Mouse (Mus musculus) kidney, adult 11 months (tissue): ENCODE measurements at regions not wholly inside any gene's neighbourhood (a gene's known extent, or its start where the extent isn't known, plus 50 kb on each side); places are given as distances from the start of the nearest gene placed in this dataset.

Experiments used
- DNase-seq: peaks from one replicate; pipeline ENCODE4 v3.0.0; 2022

GRCm38 (mm10) chr16:24177131-24177530, 188.5 kb upstream of the Bcl6 start:
- no peak for DNase-seq

GRCm38 (mm10) chr16:24176057-24176456, 187.4 kb upstream of the Bcl6 start:
- DNase-seq, result no peak

GRCm38 (mm10) chr16:24175235-24175760, 186.6 kb upstream of the Bcl6 start:
- DNase-seq, result no peak

- no peak for DNase-seq
Observed at GRCm38 (mm10) chr16:24174595-24174994, 185.9 kb upstream of the Bcl6 start.

GRCm38 (mm10) chr16:24173783-24174518, 185.3 kb upstream of the Bcl6 start:
- DNase-seq, result no peak

DNA sequence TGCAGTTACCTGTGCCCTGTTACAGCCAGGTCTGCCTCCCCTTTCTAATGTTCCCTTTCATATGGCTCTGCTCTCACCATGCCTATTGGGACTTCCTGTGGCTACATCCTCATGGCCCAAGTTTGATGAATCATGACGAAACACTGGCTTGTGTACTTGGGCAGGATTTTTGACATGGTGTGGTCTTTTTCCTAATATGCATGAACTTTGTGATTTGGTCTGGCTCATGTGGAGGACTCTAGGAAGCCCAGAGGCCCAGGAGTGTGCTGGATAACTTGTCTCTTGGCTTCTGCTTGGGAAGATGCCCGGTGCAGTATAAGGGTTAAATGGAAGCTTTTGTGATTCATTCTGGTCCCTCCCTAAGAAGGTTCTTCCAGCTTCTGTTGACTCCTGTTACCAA, 184.0 kb upstream of the Bcl6 start:
- no peak for DNase-seq

DNA sequence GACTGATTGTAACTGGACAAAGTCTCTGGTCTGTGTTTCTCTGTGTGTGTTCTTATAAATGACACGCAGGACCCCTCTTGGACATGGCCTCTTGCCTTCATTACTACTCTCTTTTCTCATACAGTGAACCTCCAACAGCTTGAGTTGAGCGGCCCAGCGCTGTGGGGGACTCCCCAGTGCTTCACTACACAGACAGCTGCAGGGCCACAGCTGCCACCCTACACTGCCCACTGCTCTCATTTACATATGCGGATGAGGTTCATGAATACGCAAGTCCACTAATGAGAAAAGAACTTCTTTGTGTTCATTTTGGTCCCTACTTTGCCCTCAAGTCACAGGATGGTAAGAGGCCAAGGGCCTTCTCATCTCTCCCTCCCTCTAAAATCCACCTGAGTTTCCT, 183.4 kb upstream of the Bcl6 start:
- no peak for DNase-seq

DNA sequence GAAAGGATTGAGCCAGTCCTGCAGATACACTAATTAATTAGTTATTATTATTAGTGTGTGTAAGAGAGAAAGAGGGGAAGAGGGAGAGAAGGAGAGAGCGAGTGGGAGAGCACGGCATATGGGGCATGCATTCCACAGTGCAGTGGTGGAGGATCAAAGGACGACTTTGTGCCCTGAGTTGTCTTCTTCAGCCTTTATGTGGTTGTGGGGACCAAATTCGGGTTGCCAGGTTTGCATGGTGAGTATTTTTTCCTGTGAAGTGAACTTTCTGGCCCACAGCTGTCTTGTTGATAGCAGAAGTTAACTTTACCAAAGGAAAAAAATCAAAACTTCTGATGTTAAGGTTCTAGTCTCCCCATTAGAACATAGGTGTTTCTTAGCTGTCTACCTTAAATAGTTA, 182.5 kb upstream of the Bcl6 start:
- DNase-seq, result no peak

DNA sequence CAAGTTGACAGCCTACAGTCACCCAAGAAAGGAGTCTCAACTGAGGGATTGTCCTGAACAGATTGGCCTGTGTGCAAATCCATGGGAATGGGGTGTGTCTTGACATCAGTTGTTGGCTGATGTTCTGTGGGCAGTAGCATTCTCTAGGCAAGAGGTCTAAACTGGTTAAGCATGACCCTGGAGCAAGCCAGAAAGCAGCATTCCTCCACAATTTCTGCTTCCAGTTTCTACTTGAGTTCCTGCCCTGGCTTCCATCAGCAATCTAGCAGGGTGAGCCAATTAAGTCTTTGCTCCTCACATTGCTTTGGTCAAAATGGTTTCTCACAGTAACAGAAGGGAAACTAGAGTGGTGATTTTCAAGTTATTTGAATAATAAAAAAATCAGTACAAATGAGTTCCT, 177.8 kb upstream of the Bcl6 start:
- DNase-seq, result no peak

DNA sequence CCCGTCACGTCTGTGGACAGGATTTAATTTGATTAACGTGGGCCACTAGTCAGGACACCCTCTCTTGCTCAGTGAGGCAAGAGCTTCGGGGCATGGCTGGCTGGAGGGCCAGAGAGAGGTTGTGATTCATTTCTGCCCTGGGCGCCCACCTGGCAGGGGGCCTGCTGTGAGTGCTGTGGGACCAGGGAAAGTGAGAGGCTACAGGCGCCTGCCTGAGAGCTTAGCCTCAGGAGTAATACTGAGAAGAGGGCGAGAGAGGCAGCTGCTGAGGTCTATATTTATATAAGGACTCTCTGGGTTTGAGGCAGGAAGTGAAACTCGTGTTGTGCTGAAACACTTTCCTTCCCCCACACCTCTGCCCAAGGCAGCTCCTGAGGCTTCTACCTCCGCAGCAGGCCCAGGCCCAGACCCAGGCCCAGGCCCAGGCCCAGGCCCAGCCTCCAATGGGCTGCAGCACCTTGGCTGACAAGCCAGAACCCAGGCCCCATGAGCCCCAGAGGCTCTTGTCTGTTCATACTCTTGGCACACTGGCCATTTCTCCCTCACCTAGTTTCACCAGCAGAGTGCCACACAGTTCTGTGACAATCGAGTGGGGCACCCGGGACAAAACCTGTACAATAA, 176.9 kb upstream of the Bcl6 start:
- no peak for DNase-seq

DNA sequence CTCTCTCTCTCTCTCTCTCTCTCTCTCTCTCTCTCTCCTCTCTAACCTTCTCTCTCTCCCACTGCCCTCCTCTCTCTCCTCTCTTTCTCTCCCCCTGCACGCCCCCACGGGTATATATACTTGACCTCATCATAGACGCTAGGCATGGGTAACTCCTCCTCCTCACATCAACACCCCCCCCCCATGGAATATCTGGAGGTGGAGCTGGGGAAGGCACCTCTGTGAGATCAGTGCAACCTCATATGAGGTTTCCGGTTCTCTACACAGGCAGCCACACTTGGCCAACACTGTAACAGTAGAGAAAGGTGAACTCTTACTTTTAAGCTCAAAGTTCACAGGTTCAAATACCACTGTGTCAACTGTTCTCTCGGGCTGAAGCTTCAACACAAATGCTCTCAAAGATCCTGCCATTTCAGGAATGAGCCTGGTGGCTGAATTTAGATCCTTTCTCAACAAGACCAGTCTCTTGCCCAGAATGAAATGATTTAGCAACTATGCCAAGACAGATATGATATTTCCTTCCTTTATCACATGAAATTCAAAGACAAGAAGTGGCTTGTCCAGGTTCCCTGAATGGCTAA, 172.1 kb upstream of the Bcl6 start:
- DNase-seq, result no peak

- no peak for DNase-seq
Observed at GRCm38 (mm10) chr16:24159336-24159735, 170.7 kb upstream of the Bcl6 start.

GRCm38 (mm10) chr16:24157753-24158152, 169.1 kb upstream of the Bcl6 start:
- no peak for DNase-seq

DNA sequence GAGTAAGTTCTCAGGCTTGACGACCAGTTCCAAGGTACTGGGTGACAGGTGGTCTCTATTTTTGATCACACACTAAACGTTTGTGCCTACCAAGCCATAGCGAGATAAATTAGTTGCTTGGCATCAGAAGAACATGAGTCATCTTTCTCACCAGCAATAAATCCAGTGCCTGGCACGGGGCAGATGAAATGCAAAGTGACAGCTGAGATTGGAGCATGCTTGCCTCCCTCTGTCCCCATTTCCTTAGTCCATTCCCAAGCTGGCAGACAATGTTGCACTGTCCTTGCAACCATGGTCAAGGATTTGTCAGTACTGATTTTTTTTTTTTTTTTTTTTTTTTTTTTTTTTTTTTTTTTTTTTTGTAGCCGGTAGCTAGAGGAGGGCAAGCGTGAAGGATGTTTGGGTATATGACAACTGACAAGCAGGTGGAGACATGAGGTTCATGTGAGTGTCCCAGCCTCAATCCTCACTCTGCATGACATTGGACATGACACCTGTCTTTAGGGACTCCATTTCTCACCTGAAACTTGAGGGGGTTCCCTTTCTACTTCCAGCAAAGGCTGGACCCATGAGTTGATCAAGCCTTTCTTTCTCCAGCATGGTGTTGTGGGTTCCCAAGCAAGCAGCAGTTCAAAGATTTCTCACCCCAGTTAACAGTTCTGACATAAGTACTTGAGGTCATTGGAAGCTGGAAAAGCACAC, 168.2 kb upstream of the Bcl6 start:
- no peak for DNase-seq

DNA sequence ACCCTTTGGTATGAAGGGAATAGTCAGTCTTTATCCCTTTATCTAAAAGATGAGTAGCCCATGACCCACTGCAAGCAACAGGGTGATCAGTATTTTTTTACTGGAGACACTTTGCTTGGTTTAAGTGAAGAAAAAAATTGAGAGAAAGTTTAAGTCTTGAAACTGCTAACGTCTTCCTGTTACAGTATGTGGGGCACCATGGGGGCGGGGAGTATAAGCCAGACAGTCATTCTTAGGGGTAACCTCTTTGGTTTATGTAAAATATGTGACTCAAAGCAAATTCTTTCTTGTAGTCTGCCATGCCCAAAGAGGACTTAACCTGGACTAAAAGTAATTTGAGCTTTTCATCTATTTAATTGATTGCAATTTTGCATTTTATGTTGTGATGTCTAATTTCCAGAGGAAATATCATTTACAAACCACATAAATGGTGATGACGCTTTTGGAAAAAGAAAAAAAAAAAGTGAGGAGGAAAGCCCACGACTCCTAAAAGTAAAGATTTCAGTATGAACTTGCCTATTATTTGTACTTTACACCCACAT, 166.2 kb upstream of the Bcl6 start:
- DNase-seq, result no peak

DNA sequence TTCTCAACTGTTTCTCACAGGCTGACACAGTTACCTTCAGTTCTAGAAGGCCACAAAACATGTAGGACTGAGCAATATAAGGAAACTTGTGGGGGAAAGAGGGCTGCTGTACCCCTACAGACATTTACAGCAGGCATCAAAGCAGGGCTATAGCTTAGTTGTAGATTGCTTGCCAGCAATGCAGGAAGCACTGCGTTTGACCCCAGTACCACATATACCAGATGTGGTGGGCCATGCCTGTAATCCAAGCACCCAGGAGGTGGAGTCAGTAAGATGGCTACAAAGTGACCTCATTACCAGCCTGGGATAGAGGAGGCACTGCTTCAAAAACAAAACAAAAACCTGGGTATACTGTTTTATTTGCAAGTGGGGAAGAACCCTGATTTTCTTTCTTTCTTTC, 165.3 kb upstream of the Bcl6 start:
- no peak for DNase-seq

GRCm38 (mm10) chr16:24151831-24152247, 163.2 kb upstream of the Bcl6 start:
- no peak for DNase-seq

- DNase-seq, result no peak
Observed at GRCm38 (mm10) chr16:24151178-24151725, 162.6 kb upstream of the Bcl6 start.

- DNase-seq, result no peak
Observed at GRCm38 (mm10) chr16:24150512-24150911, 161.9 kb upstream of the Bcl6 start.

DNA sequence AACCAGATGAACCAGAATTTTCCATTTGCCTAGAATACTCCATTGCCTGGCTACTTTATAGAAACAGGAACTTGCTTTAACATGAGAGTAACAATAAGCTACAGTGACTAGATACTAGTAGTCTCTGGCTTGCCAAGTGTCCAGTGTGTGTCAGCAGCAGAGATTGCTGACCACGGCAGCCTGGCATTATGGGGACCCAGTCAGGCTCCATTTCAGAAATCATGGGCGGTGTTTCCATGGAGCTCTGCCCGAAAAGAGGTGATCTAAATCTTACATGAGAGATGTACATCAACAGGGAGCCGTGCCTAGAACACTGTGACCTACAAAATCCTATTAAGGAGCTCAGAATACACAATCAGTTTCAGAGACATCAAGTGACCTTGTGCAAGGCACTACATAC, 160.8 kb upstream of the Bcl6 start:
- DNase-seq, result no peak

- DNase-seq, result no peak
Observed at GRCm38 (mm10) chr16:24143894-24144293, 155.2 kb upstream of the Bcl6 start.

DNA sequence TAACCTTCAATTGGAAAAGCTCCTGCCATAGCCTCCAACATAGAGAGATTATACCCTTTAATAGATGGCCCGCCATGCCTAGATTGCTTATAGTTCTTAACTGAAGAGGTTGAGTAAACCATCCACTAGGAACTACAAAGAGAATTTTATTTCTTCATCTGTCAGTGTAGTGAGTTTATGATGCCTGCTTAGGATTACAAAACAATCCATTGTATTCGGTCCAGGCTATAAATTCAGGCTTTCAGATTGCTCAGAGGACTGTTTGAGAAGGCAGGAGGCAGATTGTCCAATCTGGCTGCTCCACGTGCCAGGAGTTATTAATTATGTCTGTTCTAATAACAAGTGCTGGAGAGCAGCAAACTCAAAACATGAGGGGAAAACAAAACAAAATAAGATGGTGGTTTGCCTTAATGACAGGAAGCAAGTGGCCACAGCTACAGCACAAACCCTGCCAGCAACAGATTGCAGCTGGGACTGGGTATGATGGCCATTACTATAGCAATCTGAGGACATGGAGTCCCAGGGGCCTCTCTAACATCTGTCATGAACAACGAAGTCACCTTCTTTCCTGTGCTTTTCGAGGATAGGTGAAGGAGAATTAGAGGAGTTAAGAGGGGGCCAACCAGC, 154.4 kb upstream of the Bcl6 start:
- no peak for DNase-seq

DNA sequence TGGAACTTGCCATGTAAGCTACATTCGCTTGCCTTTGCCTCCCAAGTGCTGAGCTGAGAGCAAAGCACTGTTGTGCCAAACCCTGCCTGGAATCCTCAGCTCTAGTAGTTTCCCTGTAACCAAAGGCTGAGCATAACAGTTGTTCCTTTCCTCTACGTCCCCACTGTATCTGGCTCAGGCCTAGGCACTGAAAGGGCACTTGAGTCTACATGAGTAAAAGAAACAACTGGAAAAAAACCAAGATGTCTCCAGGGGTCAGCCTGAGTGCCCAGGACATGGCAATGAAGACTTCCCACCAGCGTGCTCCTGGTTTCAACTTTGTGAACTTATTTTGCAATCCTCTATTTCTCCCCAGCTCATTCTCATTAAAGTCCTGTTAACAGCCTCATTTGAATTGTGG, 150.5 kb upstream of the Bcl6 start:
- DNase-seq, result no peak
